Mouse (Mus musculus) midbrain, embryonic 13.5 days (tissue): ENCODE data around the gene Itga7. TPM values are rescaled to one million over a fixed set of nuclear protein-coding genes. Genes with fewer than 3 reads are reported as not detected.

Source experiments
- ATAC-seq: fragments of 200-750 bp; cut with Nextera tagmentation; 2 replicates; pipeline ENCODE4 v1.8.0; 2017; ENCODE audit warnings: mild to moderate bottlenecking, moderate TSS enrichment, moderate library complexity
- H3K27ac ChIP-seq: fragments of 300-500 bp; sonication (generic); 2 replicates; pipeline ENCODE4 v1.5.1; 2015; ENCODE audit warnings: inconsistent platforms, mild to moderate bottlenecking, moderate library complexity
- H3K27me3 ChIP-seq: fragments of 300-500 bp; sonication (generic); 2 replicates; pipeline ENCODE4 v1.6.1; 2015; ENCODE audit warnings: mild to moderate bottlenecking, inconsistent platforms
- H3K36me3 ChIP-seq: fragments of 300-500 bp; sonication (generic); 2 replicates; pipeline ENCODE4 v1.6.1; 2015; ENCODE audit warnings: mild to moderate bottlenecking, inconsistent platforms
- H3K4me1 ChIP-seq: fragments of 300-500 bp; sonication (generic); replicated peaks from 2 replicates; pipeline ENCODE4 v1.6.1; 2015; ENCODE audit warnings: inconsistent platforms
- H3K4me2 ChIP-seq: fragments of 300-500 bp; sonication (generic); replicated peaks from 2 replicates; pipeline ENCODE4 v1.6.1; 2015; ENCODE audit warnings: moderate library complexity, mild to moderate bottlenecking, inconsistent platforms
- H3K4me3 ChIP-seq: fragments of 300-500 bp; sonication (generic); replicated peaks from 2 replicates; pipeline ENCODE4 v1.5.1; 2015; ENCODE audit warnings: mild to moderate bottlenecking, inconsistent platforms
- H3K9ac ChIP-seq: fragments of 300-500 bp; sonication (generic); replicated peaks from 2 replicates; pipeline ENCODE4 v1.6.1; 2015; ENCODE audit warnings: mild to moderate bottlenecking, inconsistent platforms
- H3K9me3 ChIP-seq: fragments of 300-500 bp; sonication (generic); 2 replicates; pipeline ENCODE4 v1.6.1; 2016; ENCODE audit warnings: mild to moderate bottlenecking, inconsistent platforms
- WGBS: fragments of 180-500 bp; shearing (Covaris S2); methylation state at CpG from one replicate; pipeline ENCODE4 v1.1.7; 2015; 5-methylcytosine and 5-hydroxymethylcytosine counted together
- polyA plus RNA-seq: library from polyadenylated mRNA; unstranded; fragments of >200 nt; fragmentation: Nextera tagmentation; extraction: Ambion mirVana; gene quantifications from 2 replicates; pipeline ENCODE4 v1.2.1, GENCODE M21; 2015

Itga7 gene
- polyA plus RNA-seq, 1 experiment from 2014 or later = 1.7 TPM

DNA sequence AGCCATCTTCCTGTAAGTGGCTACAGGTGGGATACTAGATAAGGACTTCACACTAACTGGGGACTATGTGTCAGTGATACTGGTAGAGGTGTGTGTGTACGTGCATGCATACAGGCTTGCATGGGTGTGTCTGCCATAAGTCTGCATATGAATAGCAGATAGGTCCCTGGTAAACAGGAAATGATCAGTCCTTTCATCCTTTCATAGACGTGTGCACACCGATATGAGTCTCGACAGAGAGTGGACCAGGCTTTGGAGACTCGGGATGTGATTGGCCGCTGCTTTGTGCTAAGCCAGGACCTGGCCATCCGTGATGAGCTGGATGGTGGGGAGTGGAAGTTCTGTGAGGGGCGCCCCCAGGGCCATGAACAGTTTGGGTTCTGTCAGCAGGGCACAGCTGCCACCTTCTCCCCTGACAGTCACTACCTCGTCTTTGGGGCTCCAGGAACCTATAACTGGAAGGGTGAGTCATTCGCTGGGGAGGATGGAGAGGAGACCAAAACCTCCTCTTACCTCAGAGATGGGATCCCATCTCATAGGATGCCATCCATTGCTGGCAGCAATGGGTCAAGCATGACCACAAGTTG, 7.0 kb downstream of the Itga7 start:
- Histone ChIP-seq H3K27me3 (peaks cover 7% of the 10 kb centered on the region), H3K9me3 (no peaks in the 10 kb centered on the region), H3K36me3 (no peaks in the 10 kb centered on the region), H3K4me1 (no peaks in the 10 kb centered on the region), H3K4me2 (no peak overlapping the region), H3K4me3 (no peak overlapping the region), H3K9ac (no peak overlapping the region), H3K27ac (no peak overlapping the region)
- WGBS = 84% methylated on average over 10 of the region's 10 CpGs
- no peak for ATAC-seq

- Histone ChIP-seq H3K27ac (no peak overlapping the region), H3K36me3 (no peaks in the 10 kb centered on the region), H3K4me2 (no peak overlapping the region), H3K9ac (no peak overlapping the region), H3K9me3 (no peaks in the 10 kb centered on the region), H3K27me3 (no peaks in the 10 kb centered on the region), H3K4me1 (no peaks in the 10 kb centered on the region), H3K4me3 (no peak overlapping the region)
- ATAC-seq = no peak
- 15% methylated on average over 3 of the region's 3 CpGs for WGBS
These were observed 12.1 kb downstream of the Itga7 start for GRCm38 (mm10) chr10:128945675-128946074.

- Histone ChIP-seq H3K4me2 (no peak overlapping the region), H3K9me3 (no peaks in the 10 kb centered on the region), H3K9ac (no peak overlapping the region), H3K4me3 (no peak overlapping the region), H3K27ac (no peak overlapping the region), H3K4me1 (no peaks in the 10 kb centered on the region), H3K27me3 (no peaks in the 10 kb centered on the region), H3K36me3 (no peaks in the 10 kb centered on the region)
- no peak for ATAC-seq
- 96% methylated on average over 4 of the region's 4 CpGs for WGBS
These were observed 13.9 kb downstream of the Itga7 start for GRCm38 (mm10) chr10:128947496-128947895.

DNA sequence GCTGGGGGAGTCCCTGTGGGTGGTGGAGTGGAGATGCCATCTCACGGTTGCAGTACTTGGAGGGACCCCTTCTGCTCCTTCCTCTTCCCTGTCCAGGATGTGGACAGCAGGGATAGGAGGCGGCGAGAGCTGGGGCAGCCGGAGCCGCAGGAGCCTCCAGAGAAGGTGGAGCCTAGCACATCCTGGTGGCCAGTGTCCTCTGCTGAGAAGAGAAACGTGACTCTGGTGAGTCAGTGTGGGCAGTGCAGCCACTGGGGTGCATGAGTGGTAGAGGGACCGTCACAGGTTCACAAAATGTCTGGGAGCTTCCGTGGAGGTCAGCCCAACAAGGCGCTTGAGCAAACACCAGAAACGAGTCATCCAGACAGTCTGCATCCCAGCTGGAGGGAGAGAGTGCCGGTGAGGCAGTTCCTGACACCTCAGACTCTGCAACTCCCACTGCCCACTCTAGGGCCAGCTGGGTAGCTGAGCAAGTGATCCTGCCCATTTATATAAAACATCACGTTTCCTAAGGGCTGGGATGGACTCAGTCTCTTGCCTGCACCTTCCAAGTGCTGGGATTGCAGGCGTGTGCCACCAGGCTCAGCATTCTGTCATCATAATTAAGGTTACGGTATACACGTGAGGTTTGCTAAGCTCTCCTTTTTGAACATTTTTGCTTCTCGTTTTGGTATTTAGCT, 16.7 kb downstream of the Itga7 start:
- H3K9me3 ChIP-seq = no peaks in the 10 kb centered on the region
- H3K36me3 ChIP-seq = no peaks in the 10 kb centered on the region
- no peak overlapping the region for H3K4me2 ChIP-seq
- no peaks in the 10 kb centered on the region for H3K4me1 ChIP-seq
- ATAC-seq = no peak
- no peaks in the 10 kb centered on the region for H3K27me3 ChIP-seq
- no peak overlapping the region for H3K4me3 ChIP-seq
- no peak overlapping the region for H3K27ac ChIP-seq
- 77% methylated on average over 16 of the region's 16 CpGs for WGBS
- no peak overlapping the region for H3K9ac ChIP-seq

- Histone ChIP-seq H3K4me3 (no peak overlapping the region), H3K27ac (no peak overlapping the region), H3K36me3 (no peaks in the 10 kb centered on the region), H3K4me2 (no peak overlapping the region), H3K9ac (no peak overlapping the region), H3K4me1 (no peaks in the 10 kb centered on the region), H3K9me3 (no peaks in the 10 kb centered on the region), H3K27me3 (no peaks in the 10 kb centered on the region; the same call in 1 of the 2 replicates)
- no peak for ATAC-seq
- WGBS = 79% methylated on average over 10 of the region's 10 CpGs
These were observed 24.7 kb downstream of the Itga7 start for GRCm38 (mm10) chr10:128958340-128958739.

DNA sequence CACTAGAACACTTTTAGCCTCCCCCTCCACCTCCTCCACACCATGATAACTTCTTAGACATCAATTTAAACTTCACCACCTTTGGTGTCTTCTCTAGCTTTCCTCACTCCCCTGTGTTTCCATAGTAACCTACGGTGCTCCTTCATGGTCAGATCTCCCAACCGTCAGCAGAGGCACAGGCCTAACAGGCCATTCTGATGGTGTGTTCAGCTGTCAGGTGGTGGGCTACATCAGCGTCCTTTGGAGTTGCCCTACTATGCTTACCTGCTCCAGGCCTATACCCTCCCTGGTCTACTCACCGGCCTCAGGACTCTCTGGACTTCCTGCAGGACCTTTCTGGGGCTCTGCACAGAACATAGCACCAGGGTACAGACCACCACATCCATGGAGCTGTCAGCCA, 26.5 kb downstream of the Itga7 start:
- Histone ChIP-seq H3K4me3 (no peak overlapping the region), H3K9me3 (no peaks in the 10 kb centered on the region), H3K4me1 (no peaks in the 10 kb centered on the region), H3K4me2 (no peak overlapping the region), H3K27ac (no peak overlapping the region), H3K27me3 (no peaks in the 10 kb centered on the region; the same call in 1 of the 2 replicates), H3K36me3 (no peaks in the 10 kb centered on the region), H3K9ac (no peak overlapping the region)
- no peak for ATAC-seq
- 76% methylated on average over 4 of the region's 4 CpGs for WGBS

GRCm38 (mm10) chr10:128960590-128961584, 27.3 kb downstream of the Itga7 start, which contains the start of gene Mettl7b:
Mettl7b (minus strand) TSS chr10:128960988.
- H3K4me1 ChIP-seq = no peaks in the 10 kb centered on the region
- no peak within 1 kb of the TSS for H3K27ac ChIP-seq
- 88% methylated on average over 12 of the region's 12 CpGs for WGBS
- no peak within 1 kb of the TSS for H3K4me2 ChIP-seq
- H3K4me3 ChIP-seq = no peak within 1 kb of the TSS
- no peaks in the 10 kb centered on the region; the same call in 1 of the 2 replicates for H3K27me3 ChIP-seq
- H3K9ac ChIP-seq = no peak within 1 kb of the TSS
- H3K36me3 ChIP-seq = no peaks in the 10 kb centered on the region
- no peak for ATAC-seq
- H3K9me3 ChIP-seq = no peaks in the 10 kb centered on the region

DNA sequence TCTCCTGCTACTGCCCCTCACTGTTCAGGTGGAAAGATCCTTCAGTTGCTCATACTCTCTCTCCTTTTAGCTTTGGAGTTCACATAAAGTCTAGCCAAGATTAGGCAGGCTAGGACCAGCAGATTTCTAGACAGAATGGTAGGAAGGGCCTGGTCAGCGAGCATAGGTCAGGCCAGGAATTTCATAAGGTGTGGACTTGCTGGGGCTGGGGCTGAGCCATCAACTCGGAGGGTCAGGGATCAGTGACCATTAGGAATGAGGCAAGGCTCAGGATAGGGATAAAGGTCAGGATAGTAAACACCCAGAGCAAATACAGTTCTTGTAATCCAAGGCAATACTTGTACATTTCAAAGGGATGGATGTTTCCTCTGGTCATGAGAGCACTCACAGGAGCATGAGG, 31.3 kb downstream of the Itga7 start:
- no peak for ATAC-seq
- 70% methylated on average over 2 of the region's 2 CpGs for WGBS
- no peak overlapping the region for H3K4me2 ChIP-seq

GRCm38 (mm10) chr10:128965871-128966270, 32.3 kb downstream of the Itga7 start:
- WGBS = 90% methylated on average over 6 of the region's 6 CpGs
- Histone ChIP-seq H3K36me3 (no peaks in the 10 kb centered on the region), H3K4me1 (no peaks in the 10 kb centered on the region), H3K4me2 (no peak overlapping the region), H3K4me3 (no peak overlapping the region), H3K9ac (no peak overlapping the region), H3K9me3 (no peaks in the 10 kb centered on the region), H3K27me3 (no peaks in the 10 kb centered on the region), H3K27ac (no peak overlapping the region)
- no peak for ATAC-seq

More for the DNA sequence above, 31.3 kb downstream of the Itga7 start:
- no peaks in the 10 kb centered on the region for H3K4me1 ChIP-seq
- no peaks in the 10 kb centered on the region for H3K9me3 ChIP-seq
- H3K9ac ChIP-seq = no peak overlapping the region
- H3K36me3 ChIP-seq = no peaks in the 10 kb centered on the region
- H3K27me3 ChIP-seq = no peaks in the 10 kb centered on the region
- H3K27ac ChIP-seq = no peak overlapping the region
- no peak overlapping the region for H3K4me3 ChIP-seq

GRCm38 (mm10) chr10:128968341-128968749, 34.7 kb downstream of the Itga7 start:
- H3K27ac ChIP-seq = no peak overlapping the region
- H3K27me3 ChIP-seq = no peaks in the 10 kb centered on the region
- H3K4me1 ChIP-seq = no peaks in the 10 kb centered on the region
- no peak overlapping the region for H3K4me3 ChIP-seq
- no peak overlapping the region for H3K4me2 ChIP-seq
- no peaks in the 10 kb centered on the region for H3K9me3 ChIP-seq
- no peak for ATAC-seq
- 63% methylated on average over 1 of the region's 1 CpGs for WGBS
- H3K9ac ChIP-seq = no peak overlapping the region
- no peaks in the 10 kb centered on the region for H3K36me3 ChIP-seq

- 58% methylated on average over 1 of the region's 1 CpGs for WGBS
- Histone ChIP-seq H3K27me3 (no peaks in the 10 kb centered on the region), H3K9ac (no peak overlapping the region), H3K9me3 (no peaks in the 10 kb centered on the region), H3K4me1 (no peaks in the 10 kb centered on the region), H3K27ac (no peak overlapping the region), H3K4me2 (no peak overlapping the region), H3K4me3 (no peak overlapping the region), H3K36me3 (no peaks in the 10 kb centered on the region)
- no peak for ATAC-seq
These were observed 37.2 kb downstream of the Itga7 start for GRCm38 (mm10) chr10:128970740-128971250.

- no peak overlapping the region for H3K4me3 ChIP-seq
- no peak overlapping the region for H3K9ac ChIP-seq
- H3K36me3 ChIP-seq = no peaks in the 10 kb centered on the region
- no peaks in the 10 kb centered on the region for H3K9me3 ChIP-seq
- no peak for ATAC-seq
- no peak overlapping the region for H3K4me2 ChIP-seq
- no peaks in the 10 kb centered on the region for H3K4me1 ChIP-seq
- no peak overlapping the region for H3K27ac ChIP-seq
- H3K27me3 ChIP-seq = no peaks in the 10 kb centered on the region
- whole genome bisulfite sequencing = 79% methylated on average over 4 of the region's 4 CpGs
These were observed 39.2 kb downstream of the Itga7 start for GRCm38 (mm10) chr10:128972841-128973240.
